Mouse (Mus musculus): ENCODE data around the gene Uhrf2. TPM values are rescaled to one million over a fixed set of nuclear protein-coding genes. Genes with fewer than 3 reads are reported as not detected.
A peak's percentile ranks its signal among the peaks of the same experiment; 100 is the strongest.
"Not testable (repeated sequence)": the region's sequence is repeated elsewhere in the genome, so short reads cannot be mapped to it uniquely, and the experiment has no call there.

The Uhrf2 gene
- total RNA-seq (2021) = 10 to 100 TPM; 15.7 to 23.4 TPM
- long read RNA-seq, experiment 1, transcript Uhrf2-201 (16 exons, 3,536 nt) = major isoform, 10 of 19 reads
- long read RNA-seq, experiment 1, partial matches to known transcripts = 2 of 19 reads
- long read RNA-seq, experiment 1, other reads (novel, unspliced or antisense) = 4 of 19 reads
- long read RNA-seq, experiment 2, transcript Uhrf2-201 (16 exons, 3,536 nt) = major isoform, 5 of 8 reads
- long read RNA-seq, experiment 2, partial matches to known transcripts = 0 of 8 reads
- long read RNA-seq, experiment 2, other reads (novel, unspliced or antisense) = 3 of 8 reads

DNA sequence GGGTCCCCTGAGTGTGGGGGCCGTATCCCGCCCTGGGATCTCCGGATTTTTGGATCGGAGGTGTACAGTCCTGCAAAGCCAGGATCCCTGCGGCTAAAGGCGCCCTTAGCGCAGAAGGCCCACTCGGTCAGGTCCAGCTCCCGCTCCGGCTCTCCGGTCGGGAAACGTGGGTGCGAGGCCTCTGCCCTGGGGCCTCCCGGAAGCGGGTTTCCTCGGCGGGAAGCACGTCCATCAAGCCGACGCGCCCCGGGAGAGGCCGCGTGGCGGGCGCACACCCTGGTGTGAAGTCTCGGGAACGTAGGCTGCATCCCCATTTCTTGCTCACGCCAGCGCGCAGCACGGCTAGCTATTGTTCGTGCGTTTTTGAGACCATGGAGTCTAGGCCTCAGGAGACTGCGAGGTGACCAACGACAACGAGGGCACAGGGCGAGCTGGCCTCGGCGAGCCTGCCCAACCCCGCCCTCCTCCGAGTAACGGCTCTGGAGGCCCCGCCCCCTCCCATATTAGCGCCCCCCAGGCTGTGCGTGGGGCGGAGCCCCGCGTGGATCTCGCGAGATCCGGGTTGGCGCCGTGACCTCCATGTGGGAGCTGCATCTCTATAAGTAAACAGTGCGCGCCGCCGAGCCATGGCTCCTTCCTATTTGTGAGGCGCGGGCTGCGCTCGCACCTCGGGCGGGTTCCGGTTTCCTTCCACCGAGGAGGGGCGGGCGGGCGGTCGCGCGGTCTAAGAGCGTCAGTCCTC lies at the start of gene Uhrf2:
Gene Uhrf2 (plus strand): TSS at position 620 of the 742 bp plus-strand sequence.
- peak; percentile 98 for DNase-seq

DNA sequence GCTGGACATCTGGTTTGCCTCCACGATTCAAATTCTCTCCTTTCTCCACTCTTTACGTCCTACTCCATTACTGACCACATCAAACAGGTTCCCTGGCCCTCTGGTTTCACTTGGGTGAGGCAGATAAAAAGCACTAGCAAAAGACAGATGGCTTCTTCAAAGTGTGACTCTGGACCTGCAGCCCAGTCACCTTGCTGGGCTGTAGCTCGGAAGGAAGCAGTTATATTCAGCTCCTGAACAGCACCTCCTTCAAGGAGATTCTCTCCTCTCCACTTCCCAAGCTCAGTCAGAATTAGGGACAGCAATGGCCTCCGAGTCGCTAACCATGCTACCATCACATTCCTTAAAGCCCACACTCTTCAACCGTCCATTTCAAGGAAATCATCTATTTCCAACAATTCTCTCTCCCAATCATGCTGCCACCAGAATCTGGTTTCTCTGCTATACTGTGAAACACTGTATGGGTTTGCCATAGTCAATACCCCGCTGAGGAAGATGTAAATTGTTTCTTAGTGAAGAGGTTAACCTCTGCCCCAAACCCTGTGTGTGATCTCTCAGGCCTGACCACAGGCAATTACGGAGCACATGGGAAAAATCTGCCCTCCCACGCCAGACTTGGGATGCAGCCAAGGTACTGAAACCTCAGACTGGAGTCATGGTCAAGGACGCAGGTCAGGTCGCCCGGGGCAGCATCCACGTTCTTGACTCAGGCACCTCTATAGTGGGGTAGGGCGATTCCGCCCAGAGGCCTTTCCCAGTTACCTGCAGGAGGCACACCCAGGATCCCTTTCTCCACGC lies 45.9 kb upstream of the Uhrf2 start:
- DNase-seq = peak; percentile 13

DNA sequence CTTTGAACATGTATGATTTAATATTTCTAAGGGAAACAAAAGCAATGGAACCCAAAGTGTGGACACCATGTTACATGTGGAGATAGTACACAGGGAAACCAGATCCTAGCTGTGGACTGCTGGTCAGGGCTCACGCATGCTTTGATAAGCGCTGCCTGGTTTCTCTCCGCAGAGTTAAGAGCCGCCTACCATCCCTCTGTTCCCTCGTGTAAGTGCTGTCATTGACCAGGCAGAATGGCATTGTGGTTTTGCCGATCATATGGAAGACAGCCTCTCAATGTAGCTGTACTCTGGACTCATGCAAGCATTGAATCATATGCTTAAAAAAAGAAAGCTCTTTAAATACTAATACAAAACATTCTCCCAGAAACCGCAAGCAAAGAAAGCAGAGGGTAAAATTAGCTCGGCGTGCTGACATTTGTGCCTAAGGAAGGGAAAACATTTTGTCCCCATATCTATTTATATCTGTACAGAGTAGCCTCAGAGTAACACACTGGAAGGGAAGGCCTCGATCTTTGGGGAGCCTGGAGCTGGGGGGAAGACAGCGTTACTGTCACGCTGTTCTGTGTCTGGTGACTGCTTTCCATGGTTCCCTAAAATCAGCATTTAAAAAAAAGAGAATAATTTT lies 43.7 kb upstream of the Uhrf2 start:
- DNase-seq = no peak

GRCm38 (mm10) chr19:30000406-30001365 lies 29.6 kb upstream of the Uhrf2 start:
- DNase-seq = no peak

DNA sequence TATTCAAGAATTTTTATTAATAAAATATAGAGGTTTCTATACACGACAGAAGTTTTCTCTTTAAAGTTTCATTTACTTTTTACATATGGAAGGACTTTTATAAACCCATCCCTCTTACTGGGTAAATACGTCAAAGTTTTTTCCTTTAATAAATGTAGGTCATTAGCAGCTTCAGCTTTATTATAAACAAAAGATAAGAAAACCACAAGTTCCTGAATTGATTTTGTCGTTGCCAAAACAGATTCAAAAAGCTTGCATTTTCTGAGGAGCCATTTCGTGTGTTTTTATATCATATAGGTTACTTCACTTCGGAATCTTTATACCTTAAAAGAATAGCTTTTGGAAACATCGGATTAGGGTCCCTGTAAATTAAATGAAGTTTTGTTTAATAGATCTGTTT lies 28.8 kb upstream of the Uhrf2 start:
- DNase-seq = no peak

DNA sequence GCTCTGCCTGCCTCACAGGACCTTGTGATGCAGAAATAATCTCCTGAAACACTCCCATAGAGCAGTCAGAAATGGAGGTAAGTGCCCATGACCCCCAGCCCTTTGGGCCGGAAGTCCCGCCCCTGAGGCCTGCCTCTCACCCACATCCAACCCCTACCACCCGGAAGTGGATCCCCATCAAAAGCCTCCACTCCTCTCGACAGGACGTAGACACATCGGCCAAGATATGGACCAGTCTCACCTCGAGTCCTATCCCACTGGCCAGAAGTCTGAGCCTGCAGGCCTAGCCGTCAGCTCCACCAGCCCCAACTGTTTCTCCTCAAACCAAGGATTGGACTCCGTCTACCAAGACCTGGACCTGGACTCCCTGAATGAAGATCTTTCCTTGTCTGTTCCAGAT lies 26.7 kb upstream of the Uhrf2 start, which contains the start of gene Trpd52l3:
Gene Trpd52l3 (plus strand): TSS at position 170 of the 400 bp plus-strand sequence.
- no peak for DNase-seq

DNA sequence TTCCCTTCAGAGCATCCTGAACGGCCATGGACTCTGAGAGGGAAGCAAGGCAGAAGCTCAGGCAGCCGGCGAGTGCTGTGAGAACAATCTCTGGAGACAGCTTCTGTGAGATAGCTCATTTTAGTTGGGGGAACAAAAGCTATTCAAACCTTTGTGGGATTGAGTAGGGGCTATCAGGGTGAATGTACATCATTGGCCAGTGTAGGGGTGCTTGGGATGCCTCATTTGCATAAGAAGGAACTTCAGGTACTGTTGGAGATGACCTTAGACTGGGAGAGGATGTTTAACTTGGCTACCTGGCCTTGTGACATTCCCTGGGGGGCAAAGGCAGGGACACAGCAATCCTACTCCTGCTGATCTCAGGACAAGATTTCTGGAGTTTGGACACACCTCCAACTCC lies 23.9 kb upstream of the Uhrf2 start:
- no peak for DNase-seq

GRCm38 (mm10) chr19:30010520-30011296 lies 19.6 kb upstream of the Uhrf2 start:
- DNase-seq = no peak

- DNase-seq = no peak
Observed at GRCm38 (mm10) chr19:30014331-30014730, 16.0 kb upstream of the Uhrf2 start.

GRCm38 (mm10) chr19:30016156-30016555 lies 14.2 kb upstream of the Uhrf2 start:
- no peak for DNase-seq

GRCm38 (mm10) chr19:30023419-30023818 lies 6.9 kb upstream of the Uhrf2 start:
- not testable (repeated sequence) for DNase-seq

- no peak for DNase-seq
Observed at GRCm38 (mm10) chr19:30029002-30029710, 1.2 kb upstream of the Uhrf2 start.

GRCm38 (mm10) chr19:30030636-30031467 lies 539 bp downstream of the Uhrf2 start:
- DNase-seq = peak; percentile 45

GRCm38 (mm10) chr19:30031468-30031931 lies 1.2 kb downstream of the Uhrf2 start:
- no peak for DNase-seq

GRCm38 (mm10) chr19:30032206-30032605 lies 1.9 kb downstream of the Uhrf2 start:
- DNase-seq = no peak

DNA sequence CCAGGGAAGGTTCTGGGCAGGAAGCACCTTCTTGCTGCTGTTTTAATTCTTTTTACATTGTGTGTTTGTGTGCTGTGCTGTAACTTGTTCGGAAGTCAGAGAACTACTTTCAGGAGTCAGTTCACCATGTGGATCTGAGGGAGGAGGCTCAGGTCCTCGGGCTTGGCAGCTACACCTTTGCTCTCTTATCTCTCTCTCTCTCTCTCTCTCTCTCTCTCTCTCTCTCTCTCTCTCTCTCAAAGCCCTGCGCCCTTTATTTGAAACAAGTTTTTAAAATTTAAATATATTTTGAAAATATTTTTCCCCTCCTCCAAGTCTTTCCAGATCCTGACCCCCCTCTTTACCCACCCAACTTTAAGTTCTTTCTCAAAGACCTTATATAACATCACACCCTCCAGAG lies 5.0 kb downstream of the Uhrf2 start:
- no peak for DNase-seq

DNA sequence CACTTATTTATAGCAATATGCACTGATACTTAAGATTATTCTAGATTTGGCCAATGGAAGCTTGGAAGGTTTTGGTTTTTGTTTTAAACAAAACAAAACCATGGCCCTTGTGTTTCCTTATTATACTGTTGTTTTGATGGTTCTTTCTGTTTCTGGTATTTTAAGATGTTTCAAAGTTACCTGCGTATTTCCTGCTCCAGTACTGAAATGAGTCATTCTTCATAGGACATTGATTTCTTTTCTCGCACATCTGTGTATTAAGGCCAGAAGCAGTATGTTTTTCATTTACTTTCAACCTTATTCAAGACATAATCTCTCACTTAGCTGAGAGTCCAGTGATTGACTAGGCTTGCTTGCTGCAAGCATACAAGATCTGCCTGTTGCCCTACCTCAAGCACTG lies 13.4 kb downstream of the Uhrf2 start:
- DNase-seq = no peak

DNA sequence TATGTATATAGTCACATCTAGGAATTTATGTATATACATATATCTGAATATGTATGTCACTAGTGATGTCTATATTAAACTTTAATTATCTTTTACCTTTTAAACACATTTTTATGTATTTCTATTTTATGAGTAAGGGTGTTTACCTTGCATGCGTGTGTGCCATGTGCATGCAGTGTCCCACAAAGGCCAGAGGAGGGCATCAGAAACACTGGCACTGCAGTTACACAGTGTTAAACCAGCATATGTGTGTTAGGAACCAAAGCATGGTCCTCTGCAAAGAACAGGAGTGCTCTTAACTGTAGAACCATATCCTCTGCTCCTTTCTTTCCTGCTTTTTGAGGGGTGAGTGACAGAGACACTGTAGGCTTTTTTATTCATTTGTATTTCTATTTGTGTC lies 14.3 kb downstream of the Uhrf2 start:
- no peak for DNase-seq

GRCm38 (mm10) chr19:30045857-30046256 lies 15.5 kb downstream of the Uhrf2 start:
- DNase-seq = no peak

Data from gastrocnemius, postnatal 10 days (tissue).